Mouse (Mus musculus) heart, postnatal 0 days (tissue): ENCODE results near the gene Mroh7.

Experiments used
- CTCF ChIP-seq: IDR thresholded peaks from 2 replicates; pipeline ENCODE4 v1.5.1; 2016; ENCODE audit warnings: antibody characterized with exemption, control low read depth, low read depth
- EP300 ChIP-seq: IDR thresholded peaks from 2 replicates; pipeline ENCODE4 v1.6.1; 2016; ENCODE audit warnings: antibody characterized with exemption, low read depth

- no peak for TF ChIP-seq CTCF
- no peak for TF ChIP-seq EP300
Measured at GRCm38 (mm10) chr4:106745862-106746261, 15.1 kb upstream of the Mroh7 start.
